12 mouse cellular contexts compared by ENCODE assay signal in the genomic region with DNA sequence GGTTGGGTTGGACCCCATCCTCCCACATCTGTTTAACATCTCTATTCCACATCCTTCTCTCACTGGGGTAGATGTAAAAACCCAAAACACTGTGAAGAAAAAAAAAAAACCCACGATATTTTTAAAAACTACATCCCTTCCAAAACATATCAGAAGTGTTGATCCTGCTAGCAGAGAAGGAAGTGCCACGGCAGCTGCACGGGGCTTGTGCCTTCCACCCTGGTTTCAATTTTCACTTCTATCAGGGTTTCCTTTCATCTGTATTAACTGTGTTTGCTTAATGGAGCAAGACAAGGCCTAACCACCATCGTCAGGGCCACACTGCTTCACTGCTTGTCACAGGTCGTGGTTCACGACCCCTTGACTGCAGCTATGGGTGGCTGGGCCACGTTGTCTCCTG. TPM values are rescaled to one million over a fixed set of nuclear protein-coding genes. Genes with fewer than 3 reads are reported as not detected.
DNase-seq lines count a peak whose midpoint lies in the region; ATAC-seq lines count a peak whose summit lies in the region.
"Had no signal": no experiment of that assay in that cellular context is flagged by ENCODE, and none has a peak within 500 bp of the region (broad histone marks: within the 10 kb centered on the region; RNA-seq: fewer than 3 reads in every experiment).

No protein-coding gene starts in this region.

- no peak overlapping the region for H3K4me3 ChIP-seq in forebrain, embryonic 12.5 days (replicated peaks)
- no peak overlapping the region for H3K4me3 ChIP-seq in hindbrain, embryonic 16.5 days (ENCODE audit: low read length)
- H3K4me3 ChIP-seq: forebrain, embryonic 13.5 days had no signal

- peak; percentile 51 for ATAC-seq in inflammation-experienced regulatory T-cells, adult 6 months
- ATAC-seq in forebrain, embryonic 12.5 days (ENCODE audit: low FRiP score) = no peak
- no peak for ATAC-seq in hindbrain, embryonic 16.5 days
- ATAC-seq: forebrain, embryonic 13.5 days had no signal

- no peaks in the 10 kb centered on the region for H3K9me3 ChIP-seq in forebrain, embryonic 12.5 days
- no peaks in the 10 kb centered on the region for H3K9me3 ChIP-seq in hindbrain, embryonic 16.5 days (ENCODE audit: control insufficient read depth, low read length)
- H3K9me3 ChIP-seq: forebrain, embryonic 13.5 days had no signal

- H3K4me1 ChIP-seq in forebrain, embryonic 12.5 days = peaks cover 19% of the 10 kb centered on the region
- peaks cover 4% of the 10 kb centered on the region for H3K4me1 ChIP-seq in hindbrain, embryonic 16.5 days (ENCODE audit: control insufficient read depth, insufficient read depth, low read depth, low read length)

- no peak overlapping the region for H3K9ac ChIP-seq in forebrain, embryonic 12.5 days
- H3K9ac ChIP-seq in hindbrain, embryonic 16.5 days (ENCODE audit: low read depth, low read length) = no peak overlapping the region
- H3K9ac ChIP-seq: forebrain, embryonic 13.5 days had no signal

- H3K27ac ChIP-seq in forebrain, embryonic 12.5 days = no peak overlapping the region
- H3K27ac ChIP-seq in hindbrain, embryonic 16.5 days (ENCODE audit: low read depth, low read length) = no peak overlapping the region
- H3K27ac ChIP-seq: forebrain, embryonic 13.5 days had no signal

- H3K27me3 ChIP-seq in splenic B cell, adult 2 months (ENCODE audit: control insufficient read depth, insufficient read depth, low read length, poor library complexity, severe bottlenecking) = no peaks in the 10 kb centered on the region
- peaks cover 63% of the 10 kb centered on the region for H3K27me3 ChIP-seq in forebrain, embryonic 12.5 days
- H3K27me3 ChIP-seq in hindbrain, embryonic 16.5 days (replicated peaks; ENCODE audit: control insufficient read depth, insufficient read depth, low read length) = no peaks in the 10 kb centered on the region

- peak; percentile 36 to 43 for DNase-seq in kidney, postnatal 4 days
- no peak for DNase-seq in kidney, adult 11 months
- DNase-seq in Muller cell, postnatal 12 days (ENCODE audit: inconsistent ontology term) = peak; percentile 7
- DNase-seq in splenic B cell, adult 2 months (ENCODE audit: low read depth, low spot score) = peak; percentile 75
- no peak for DNase-seq in urinary bladder, postnatal 4 days (ENCODE audit: low spot score in 2 of 2)
- DNase-seq: liver; lung, postnatal 14 days had no signal

- WGBS in forebrain, embryonic 12.5 days = 18% methylated on average over 7 of the region's 7 CpGs
- 14% methylated on average over 7 of the region's 7 CpGs for WGBS in hindbrain, embryonic 16.5 days

- peaks cover 30% of the 10 kb centered on the region for H3K36me3 ChIP-seq in splenic B cell, adult 2 months (ENCODE audit: control insufficient read depth, insufficient read depth, low read length, poor library complexity, severe bottlenecking)
- no peaks in the 10 kb centered on the region for H3K36me3 ChIP-seq in forebrain, embryonic 12.5 days (replicated peaks)
- no peaks in the 10 kb centered on the region for H3K36me3 ChIP-seq in hindbrain, embryonic 16.5 days (ENCODE audit: control insufficient read depth, insufficient read depth, low read length)

- no peak overlapping the region for H3K4me2 ChIP-seq in forebrain, embryonic 12.5 days
- no peak overlapping the region for H3K4me2 ChIP-seq in hindbrain, embryonic 16.5 days (ENCODE audit: low read length)
- H3K4me2 ChIP-seq: forebrain, embryonic 13.5 days had no signal

RNA-seq across cellular contexts. Expression of a gene that starts 46.8 kb away (rescaled TPM):
- 1 to 10 TPM; 1.2 to 3.1 (median 2.1) TPM for polyA plus RNA-seq in inflammation-experienced regulatory T-cells, adult 6 months (2017; shearing (Covaris generic))
- 1.1 and 1.6 TPM in 2 replicates for polyA plus RNA-seq in forebrain, embryonic 12.5 days (2016; fragmentation: Nextera tagmentation; extraction: Ambion mirVana)
- 1.3 and 2.5 TPM in 2 replicates for polyA plus RNA-seq in hindbrain, embryonic 16.5 days (2015; fragmentation: Nextera tagmentation; extraction: Ambion mirVana)

RNA-seq across cellular contexts. Expression of a gene that starts 52.9 kb away (rescaled TPM):
- polyA plus RNA-seq in inflammation-experienced regulatory T-cells, adult 6 months (2017; shearing (Covaris generic)) = 100 to 1,000 TPM in 1 of 3 experiments, 10 to 100 TPM in 2; 75.8 to 102 (median 78.8) TPM
- 0.04 TPM in 1 of 2 replicates, not detected in the other for polyA plus RNA-seq in forebrain, embryonic 12.5 days (2016; fragmentation: Nextera tagmentation; extraction: Ambion mirVana)
- 0.35 and 0.45 TPM in 2 replicates for polyA plus RNA-seq in hindbrain, embryonic 16.5 days (2015; fragmentation: Nextera tagmentation; extraction: Ambion mirVana)
- polyA plus RNA-seq: forebrain, embryonic 13.5 days; neural tube, embryonic 11.5 days had no signal

RNA-seq across cellular contexts. Expression of a gene that starts 54.2 kb away (rescaled TPM):
- 100 to 1,000 TPM; 148 to 198 (median 167) TPM for polyA plus RNA-seq in inflammation-experienced regulatory T-cells, adult 6 months (2017; shearing (Covaris generic))
- polyA plus RNA-seq in forebrain, embryonic 12.5 days (2016; fragmentation: Nextera tagmentation; extraction: Ambion mirVana) = 142 and 154 TPM in 2 replicates
- 250 and 276 TPM in 2 replicates for polyA plus RNA-seq in hindbrain, embryonic 16.5 days (2015; fragmentation: Nextera tagmentation; extraction: Ambion mirVana)

RNA-seq across cellular contexts. Expression of a gene that starts 57.9 kb away (rescaled TPM):
- polyA plus RNA-seq in inflammation-experienced regulatory T-cells, adult 6 months (2017; shearing (Covaris generic)) = 1 to 10 TPM; 3.4 to 5.0 (median 4.3) TPM
- polyA plus RNA-seq in forebrain, embryonic 12.5 days (2016; fragmentation: Nextera tagmentation; extraction: Ambion mirVana) = 0.17 TPM in 1 of 2 replicates, not detected in the other
- 0.11 and 0.15 TPM in 2 replicates for polyA plus RNA-seq in hindbrain, embryonic 16.5 days (2015; fragmentation: Nextera tagmentation; extraction: Ambion mirVana)
- polyA plus RNA-seq: forebrain, embryonic 13.5 days had no signal

Comparison
In these comparisons a context has a peak if more than half of its experiments do, and no peak if none do; other contexts are left out.
1. DNase-seq: peak in kidney, postnatal 4 days (2 of 2), Muller cell, postnatal 12 days (single experiment) and splenic B cell, adult 2 months (single experiment); none in kidney, adult 11 months (single experiment) and urinary bladder, postnatal 4 days (0 of 2).
2. RNA of a gene that starts 52.9 kb away (polyA plus RNA-seq): 75.8 to 102 TPM in inflammation-experienced regulatory T-cells, adult 6 months; 0.35 to 0.45 TPM in hindbrain, embryonic 16.5 days and 0.04 TPM in forebrain, embryonic 12.5 days; every median in the first group is over 10 times any median in the second.